ENCODE assay signal across 11 mouse cellular contexts in the genomic region with DNA sequence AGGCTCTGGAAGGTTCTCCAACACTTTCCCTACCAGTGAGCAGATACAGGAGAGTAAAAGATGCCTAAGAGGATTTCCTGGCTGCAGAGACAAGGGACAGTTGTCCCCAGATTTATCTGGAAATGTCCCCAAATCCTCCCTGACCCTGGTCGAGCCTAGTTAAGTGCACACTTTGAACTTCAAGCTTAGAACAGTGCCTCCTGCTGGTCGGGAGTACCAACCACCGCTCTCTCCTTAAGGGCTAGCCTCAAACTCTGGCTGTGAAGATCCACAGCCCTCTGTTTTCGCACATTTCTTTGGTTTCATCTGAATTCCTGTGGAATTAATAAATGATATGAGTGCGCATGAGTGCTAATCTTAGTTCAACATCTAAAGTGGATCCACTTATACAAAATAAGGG.
DNase-seq lines count a peak whose midpoint lies in the region; ATAC-seq and TF ChIP-seq lines count a peak whose summit lies in the region.
"Had no signal": no experiment of that assay in that cellular context is flagged by ENCODE, and none has a peak within 500 bp of the region (broad histone marks: within the 10 kb centered on the region; RNA-seq: fewer than 3 reads in every experiment).

No protein-coding gene starts in this region.

- H3K4me3 ChIP-seq in kidney, adult 2 months (ENCODE audit: insufficient read depth, low read depth, low read length): no peak overlapping the region
- no peak overlapping the region for H3K4me3 ChIP-seq in kidney, embryonic 15.5 days (replicated peaks)
- H3K4me3 ChIP-seq: limb, embryonic 13.5 days; stomach, embryonic 15.5 days had no signal

- H3K27me3 ChIP-seq in kidney, adult 2 months (replicated peaks; ENCODE audit: control insufficient read depth, insufficient read depth, low read length): no peaks in the 10 kb centered on the region
- peaks cover 2% of the 10 kb centered on the region; the same call in 1 of the 2 replicates for H3K27me3 ChIP-seq in kidney, embryonic 15.5 days
- no peaks in the 10 kb centered on the region for H3K27me3 ChIP-seq in splenic B cell, adult 2 months (ENCODE audit: control insufficient read depth, insufficient read depth, low read length, poor library complexity, severe bottlenecking)
- H3K27me3 ChIP-seq: limb, embryonic 13.5 days; stomach, embryonic 15.5 days had no signal

- H3K36me3 ChIP-seq in kidney, adult 2 months (ENCODE audit: control insufficient read depth, insufficient read depth, low read length): no peaks in the 10 kb centered on the region
- H3K36me3 ChIP-seq in kidney, embryonic 15.5 days: no peaks in the 10 kb centered on the region
- no peaks in the 10 kb centered on the region for H3K36me3 ChIP-seq in splenic B cell, adult 2 months (ENCODE audit: control insufficient read depth, insufficient read depth, low read length, poor library complexity, severe bottlenecking)
- H3K36me3 ChIP-seq: limb, embryonic 13.5 days; stomach, embryonic 15.5 days had no signal

- no peak overlapping the region for H3K27ac ChIP-seq in kidney, adult 2 months (ENCODE audit: insufficient read depth, low read depth, low read length)
- H3K27ac ChIP-seq in kidney, embryonic 15.5 days: no peak overlapping the region
- H3K27ac ChIP-seq: limb, embryonic 13.5 days; stomach, embryonic 15.5 days had no signal

- no peak for TF ChIP-seq POLR2A in kidney, adult 2 months (IDR thresholded peaks at IDR 0.05; ENCODE audit: low read depth, low read length)

- H3K4me2 ChIP-seq in kidney, embryonic 15.5 days: no peak overlapping the region
- H3K4me2 ChIP-seq: limb, embryonic 13.5 days; stomach, embryonic 15.5 days had no signal

- WGBS in kidney, adult 2 months: 84% methylated on average over 5 of the region's 5 CpGs
- WGBS in kidney, embryonic 15.5 days: 83% methylated on average over 5 of the region's 5 CpGs

- no peaks in the 10 kb centered on the region for H3K4me1 ChIP-seq in kidney, adult 2 months (ENCODE audit: control insufficient read depth, insufficient read depth, low read length)
- H3K4me1 ChIP-seq in kidney, embryonic 15.5 days: peaks cover 8% of the 10 kb centered on the region; the same call in 1 of the 2 replicates
- H3K4me1 ChIP-seq: limb, embryonic 13.5 days had no signal

- H3K9me3 ChIP-seq in kidney, embryonic 15.5 days (replicated peaks): no peaks in the 10 kb centered on the region; the same call in 1 of the 2 replicates
- H3K9me3 ChIP-seq: limb, embryonic 13.5 days; stomach, embryonic 15.5 days had no signal

- 0 out of 2 replicates have a peak, but pooled peaks have one; percentile 33 for TF ChIP-seq CTCF in kidney, adult 2 months (conservative IDR thresholded peaks at IDR 0.05; ENCODE audit: insufficient read depth, insufficient read length, low read depth, low read length)

- H3K9ac ChIP-seq in kidney, embryonic 15.5 days: no peak overlapping the region
- H3K9ac ChIP-seq: limb, embryonic 13.5 days; stomach, embryonic 15.5 days had no signal

- DNase-seq in kidney, adult 2 months: peak; percentile 10
- peak; percentile 6 for DNase-seq in thymus, postnatal 14 days
- DNase-seq in thymus, adult 18-20 months: no peak
- DNase-seq in R1 (ENCODE audit: low read depth, low spot score): peak; percentile 66
- peak; percentile 17 for DNase-seq in splenic B cell, adult 2 months (ENCODE audit: low read depth, low spot score)
- no peak for DNase-seq in gastrocnemius, postnatal 25 days
- DNase-seq: cerebellum, adult 11-12 months; gastrocnemius, postnatal 14 days had no signal

- no peak for ATAC-seq in kidney, embryonic 15.5 days (replicated peaks; ENCODE audit: low FRiP score)

Comparison
In these comparisons a context has a peak if more than half of its experiments do, and no peak if none do; other contexts are left out.
1. DNase-seq: peak in kidney, adult 2 months (single experiment), thymus, postnatal 14 days (single experiment), R1 (single experiment) and splenic B cell, adult 2 months (single experiment); none in thymus, adult 18-20 months (0 of 2) and gastrocnemius, postnatal 25 days (single experiment).